Mouse (Mus musculus) G1E (cell line): ENCODE data around the gene Plcl2. TPM values are rescaled to one million over a fixed set of nuclear protein-coding genes. Genes with fewer than 3 reads are reported as not detected.

Experiments
- ATAC-seq: 2 replicates; pipeline ENCODE4 v1.8.0; 2016; ENCODE audit warnings: mild to moderate bottlenecking; ENCODE audit not compliant: insufficient number of reproducible peaks, poor library complexity, low FRiP score, severe bottlenecking; ENCODE audit errors: extremely low read depth
- DNase-seq: peaks from one replicate; pipeline ENCODE4 v3.0.0; 2012; ENCODE audit warnings: low spot score
- H3K27me3 ChIP-seq: 2 replicates; pipeline ENCODE4 v1.6.1; 2012; ENCODE audit warnings: mild to moderate bottlenecking, low read length, inconsistent platforms; ENCODE audit not compliant: insufficient read depth
- H3K36me3 ChIP-seq: replicated peaks from 2 replicates; pipeline ENCODE3; 2012; ENCODE audit warnings: mild to moderate bottlenecking, inconsistent platforms
- H3K4me1 ChIP-seq: 2 replicates; pipeline ENCODE4 v1.6.1; 2012; ENCODE audit warnings: low read depth, low read length, inconsistent platforms, mixed read lengths; ENCODE audit not compliant: insufficient read depth
- H3K4me3 ChIP-seq: 2 replicates; pipeline ENCODE4 v1.5.1; 2012; ENCODE audit warnings: low read depth, mild to moderate bottlenecking, inconsistent platforms, low read length, moderate library complexity, mixed read lengths
- H3K9me3 ChIP-seq: replicated peaks from 2 replicates; pipeline ENCODE4 v1.6.1; 2012; ENCODE audit warnings: inconsistent platforms
- CTCF ChIP-seq: IDR thresholded peaks from 2 replicates; pipeline ENCODE4 v1.5.1; 2012; ENCODE audit warnings: low read depth, low read length, inconsistent platforms, mixed read lengths
- GATA1 ChIP-seq: IDR thresholded peaks from 2 replicates; pipeline ENCODE4 v1.6.1; 2012; ENCODE audit warnings: borderline replicate concordance, low read length, inconsistent platforms, mixed read lengths
- GATA2 ChIP-seq: IDR thresholded peaks from 2 replicates; pipeline ENCODE4 v1.6.1; 2012; ENCODE audit warnings: low read depth, low read length, inconsistent platforms, borderline replicate concordance
- POLR2AphosphoS5 ChIP-seq: IDR thresholded peaks from 2 replicates; pipeline ENCODE4 v1.6.1; 2012; ENCODE audit warnings: low read depth, low read length, inconsistent platforms; ENCODE audit not compliant: insufficient replicate concordance
- TAL1 ChIP-seq: conservative IDR thresholded peaks from 2 replicates; pipeline ENCODE4 v1.6.1; 2012; ENCODE audit warnings: low read depth, low read length, inconsistent platforms, mixed read lengths
- polyA plus RNA-seq: library from polyadenylated mRNA; stranded (reverse); fragments of >175 nt; gene quantifications from 2 replicates; pipeline ENCODE4 v1.2.3, GENCODE M21; 2012
- total RNA-seq, 2 experiments: library from RNA; stranded (forward) in 1 of 2; stranded (reverse) in 1 of 2; fragments of 200-1000 nt in 1 of 2; fragments of >200 nt in 1 of 2; fragmentation: Nextera tagmentation in 1 of 2; gene quantifications; 2 replicates each; pipeline ENCODE4 v1.2.3; 2014 to 2017

The Plcl2 gene
- total and polyA plus RNA-seq, 3 experiments = 0.22 to 13.7 TPM; not detected in 1

GRCm38 (mm10) chr17:50658901-50659300 lies 149.7 kb downstream of the Plcl2 start:
- Histone ChIP-seq H3K4me3 (no peak overlapping the region), H3K9me3 (peaks cover 10% of the 10 kb centered on the region), H3K4me1 (no peaks in the 10 kb centered on the region), H3K27me3 (no peaks in the 10 kb centered on the region), H3K36me3 (no peaks in the 10 kb centered on the region)
- TF ChIP-seq CTCF = no peak
- no peak for TF ChIP-seq TAL1
- no peak for TF ChIP-seq POLR2AphosphoS5
- TF ChIP-seq GATA1 = no peak
- TF ChIP-seq GATA2 = no peak
- ATAC-seq (no peak), DNase-seq (no peak)

- Histone ChIP-seq H3K9me3 (peaks cover 32% of the 10 kb centered on the region), H3K27me3 (no peaks in the 10 kb centered on the region), H3K4me3 (no peak overlapping the region), H3K36me3 (no peaks in the 10 kb centered on the region), H3K4me1 (no peaks in the 10 kb centered on the region)
- TF ChIP-seq GATA2 = no peak
- no peak for TF ChIP-seq POLR2AphosphoS5
- no peak for TF ChIP-seq GATA1
- no peak for TF ChIP-seq CTCF
- no peak for TF ChIP-seq TAL1
- DNase-seq = no peak
- ATAC-seq = no peak
Measured at GRCm38 (mm10) chr17:50667596-50667995, 158.4 kb downstream of the Plcl2 start.

GRCm38 (mm10) chr17:50668681-50669208 lies 159.5 kb downstream of the Plcl2 start:
- no peak for DNase-seq
- TF ChIP-seq GATA2 (no peak), POLR2AphosphoS5 (no peak), CTCF (no peak), TAL1 (no peak), GATA1 (no peak)
- Histone ChIP-seq H3K36me3 (no peaks in the 10 kb centered on the region), H3K4me3 (no peak overlapping the region), H3K4me1 (no peaks in the 10 kb centered on the region), H3K27me3 (no peaks in the 10 kb centered on the region), H3K9me3 (peaks cover 38% of the 10 kb centered on the region)
- no peak for ATAC-seq

GRCm38 (mm10) chr17:50671416-50671815 lies 162.2 kb downstream of the Plcl2 start:
- ATAC-seq (no peak), DNase-seq (no peak)
- no peaks in the 10 kb centered on the region for H3K27me3 ChIP-seq
- H3K36me3 ChIP-seq = no peaks in the 10 kb centered on the region
- no peaks in the 10 kb centered on the region for H3K4me1 ChIP-seq
- H3K4me3 ChIP-seq = no peak overlapping the region
- no peak for TF ChIP-seq GATA1
- H3K9me3 ChIP-seq = peaks cover 39% of the 10 kb centered on the region

GRCm38 (mm10) chr17:50674580-50674979 lies 165.4 kb downstream of the Plcl2 start:
- H3K4me1 ChIP-seq = no peaks in the 10 kb centered on the region
- no peak overlapping the region for H3K4me3 ChIP-seq
- DNase-seq (no peak), ATAC-seq (no peak)
- TF ChIP-seq POLR2AphosphoS5 (no peak), CTCF (no peak), GATA1 (no peak), GATA2 (no peak), TAL1 (no peak)
- peaks cover 50% of the 10 kb centered on the region for H3K9me3 ChIP-seq
- no peaks in the 10 kb centered on the region for H3K36me3 ChIP-seq
- H3K27me3 ChIP-seq = no peaks in the 10 kb centered on the region

GRCm38 (mm10) chr17:50675231-50675630 lies 166.0 kb downstream of the Plcl2 start:
- Histone ChIP-seq H3K9me3 (peaks cover 51% of the 10 kb centered on the region), H3K4me3 (no peak overlapping the region), H3K27me3 (no peaks in the 10 kb centered on the region), H3K36me3 (no peaks in the 10 kb centered on the region), H3K4me1 (no peaks in the 10 kb centered on the region)
- ATAC-seq = no peak
- TF ChIP-seq GATA2 (no peak), TAL1 (no peak), POLR2AphosphoS5 (no peak), CTCF (no peak), GATA1 (no peak)
- no peak for DNase-seq

GRCm38 (mm10) chr17:50677334-50677733 lies 168.1 kb downstream of the Plcl2 start:
- peaks cover 52% of the 10 kb centered on the region for H3K9me3 ChIP-seq
- no peaks in the 10 kb centered on the region for H3K4me1 ChIP-seq
- no peak overlapping the region for H3K4me3 ChIP-seq
- TF ChIP-seq CTCF (no peak), TAL1 (no peak), POLR2AphosphoS5 (no peak), GATA1 (no peak), GATA2 (no peak)
- no peak for ATAC-seq
- no peaks in the 10 kb centered on the region for H3K27me3 ChIP-seq
- DNase-seq = no peak
- H3K36me3 ChIP-seq = no peaks in the 10 kb centered on the region
